13 mouse cellular contexts compared by ENCODE assay signal in genomic region chr16:33704289-33704688, GRCm38 (mm10). TPM values are rescaled to one million over a fixed set of nuclear protein-coding genes. Genes with fewer than 3 reads are reported as not detected.
DNase-seq lines count a peak whose midpoint lies in the region; ATAC-seq lines count a peak whose summit lies in the region.
"Had no signal": no experiment of that assay in that cellular context is flagged by ENCODE, and none has a peak within 500 bp of the region (broad histone marks: within the 10 kb centered on the region; RNA-seq: fewer than 3 reads in every experiment).

No protein-coding gene starts in this region.

- WGBS in heart, embryonic 10.5 days: 79% methylated on average over 9 of the region's 9 CpGs
- 90% methylated on average over 9 of the region's 9 CpGs for WGBS in intestine, embryonic 14.5 days
- WGBS in intestine, embryonic 16.5 days: 88% methylated on average over 9 of the region's 9 CpGs

- DNase-seq in heart, embryonic 10.5 days (ENCODE audit: low spot score): no peak
- DNase-seq in heart, adult 11 months: no peak
- DNase-seq in intestine, embryonic 14.5 days (ENCODE audit: low spot score): no peak
- peak; percentile 81 for DNase-seq in brain, adult 2 months (ENCODE audit: low read depth, low spot score)
- peak; percentile 58 to 68 for DNase-seq in cerebellum, postnatal 25 days
- no peak for DNase-seq in adrenal gland, postnatal 36 days
- DNase-seq: embryo, embryonic 11 days; kidney, postnatal 14 days had no signal

- H3K4me2 ChIP-seq in intestine, embryonic 14.5 days (ENCODE audit: low read length): no peak overlapping the region
- H3K4me2 ChIP-seq in intestine, embryonic 16.5 days (ENCODE audit: low read depth, low read length): no peak overlapping the region
- H3K4me2 ChIP-seq: intestine, embryonic 15.5 days; liver, embryonic 12.5 days had no signal

- H3K4me1 ChIP-seq in heart, embryonic 10.5 days: peaks cover 42% of the 10 kb centered on the region
- H3K4me1 ChIP-seq in intestine, embryonic 14.5 days (replicated peaks; ENCODE audit: control insufficient read depth, insufficient read depth, low read length): peaks cover 11% of the 10 kb centered on the region
- H3K4me1 ChIP-seq in intestine, embryonic 16.5 days (ENCODE audit: control insufficient read depth, insufficient read depth, low read length): peaks cover 11% of the 10 kb centered on the region; the same call in 1 of the 2 replicates

- H3K36me3 ChIP-seq in heart, embryonic 10.5 days: peaks cover 21% of the 10 kb centered on the region
- no peaks in the 10 kb centered on the region for H3K36me3 ChIP-seq in intestine, embryonic 14.5 days (ENCODE audit: control insufficient read depth, insufficient read depth, low read length)
- H3K36me3 ChIP-seq in intestine, embryonic 16.5 days (ENCODE audit: control insufficient read depth, insufficient read depth, low read length): no peaks in the 10 kb centered on the region
- H3K36me3 ChIP-seq: intestine, embryonic 15.5 days had no signal

- H3K4me3 ChIP-seq in heart, embryonic 10.5 days: no peak overlapping the region
- H3K4me3 ChIP-seq in intestine, embryonic 14.5 days (ENCODE audit: low read depth, low read length): no peak overlapping the region
- H3K4me3 ChIP-seq in intestine, embryonic 16.5 days (ENCODE audit: low read length): no peak overlapping the region
- H3K4me3 ChIP-seq: erythroblast, embryonic 14.5 days; intestine, embryonic 15.5 days; liver, embryonic 12.5 days; megakaryocyte, embryonic 14.5 days had no signal

- H3K9ac ChIP-seq in intestine, embryonic 14.5 days (ENCODE audit: low read length): no peak overlapping the region
- H3K9ac ChIP-seq in intestine, embryonic 16.5 days (ENCODE audit: low read depth, low read length): no peak overlapping the region
- H3K9ac ChIP-seq: intestine, embryonic 15.5 days; liver, embryonic 12.5 days had no signal

- H3K27me3 ChIP-seq in heart, embryonic 10.5 days (ENCODE audit: insufficient read depth, poor library complexity, severe bottlenecking): no peaks in the 10 kb centered on the region
- H3K27me3 ChIP-seq in intestine, embryonic 14.5 days (replicated peaks; ENCODE audit: control insufficient read depth, insufficient read depth, low read length): no peaks in the 10 kb centered on the region
- H3K27me3 ChIP-seq in intestine, embryonic 16.5 days (replicated peaks; ENCODE audit: control insufficient read depth, insufficient read depth, low read length): no peaks in the 10 kb centered on the region
- H3K27me3 ChIP-seq: intestine, embryonic 15.5 days; liver, embryonic 12.5 days had no signal

- ATAC-seq in intestine, embryonic 14.5 days (replicated peaks; ENCODE audit: low FRiP score, low TSS enrichment, low read depth): no peak
- no peak for ATAC-seq in intestine, embryonic 16.5 days
- ATAC-seq: intestine, embryonic 15.5 days; liver, embryonic 12.5 days had no signal

- H3K9me3 ChIP-seq in heart, embryonic 10.5 days: no peaks in the 10 kb centered on the region
- no peaks in the 10 kb centered on the region for H3K9me3 ChIP-seq in intestine, embryonic 14.5 days (ENCODE audit: control insufficient read depth, low read length)
- H3K9me3 ChIP-seq in intestine, embryonic 16.5 days (ENCODE audit: control insufficient read depth, low read length): no peaks in the 10 kb centered on the region
- H3K9me3 ChIP-seq: intestine, embryonic 15.5 days; liver, embryonic 12.5 days; megakaryocyte, embryonic 14.5 days had no signal

- peak overlapping the region; percentile 54 for H3K27ac ChIP-seq in heart, embryonic 10.5 days
- peak overlapping the region; percentile 51; the same call in 1 of the 2 replicates for H3K27ac ChIP-seq in intestine, embryonic 14.5 days (ENCODE audit: low read depth)
- no peak overlapping the region for H3K27ac ChIP-seq in intestine, embryonic 16.5 days (ENCODE audit: low read length)
- H3K27ac ChIP-seq: intestine, embryonic 15.5 days; liver, embryonic 12.5 days had no signal

RNA-seq across cellular contexts. Expression of gene Heg1, which starts 20.1 kb away (rescaled TPM):
- polyA plus RNA-seq in heart, embryonic 10.5 days (2016; fragmentation: Nextera tagmentation; extraction: Ambion mirVana): 26.3 and 33.0 TPM in 2 replicates
- 26.5 and 28.4 TPM in 2 replicates for polyA plus RNA-seq in intestine, embryonic 14.5 days (2014; fragmentation: Nextera tagmentation; extraction: Ambion mirVana)
- polyA plus RNA-seq in intestine, embryonic 16.5 days (2015; fragmentation: Nextera tagmentation; extraction: Ambion mirVana): 10.2 and 12.9 TPM in 2 replicates
- 10 to 100 TPM; 50.3 to 76.7 TPM for total RNA-seq in adrenal gland, postnatal 36 days (2021)

Comparison
In these comparisons a context has a peak if more than half of its experiments do, and no peak if none do; other contexts are left out.
1. DNase-seq: peak in brain, adult 2 months (single experiment) and cerebellum, postnatal 25 days (2 of 2); none in heart, embryonic 10.5 days (single experiment), heart, adult 11 months (single experiment), intestine, embryonic 14.5 days (single experiment) and adrenal gland, postnatal 36 days (0 of 2).